Comparison of ENCODE assay signal across 8 mouse cellular contexts in genomic region chr6:146634759-146635606, GRCm38 (mm10). TPM values are rescaled to one million over a fixed set of nuclear protein-coding genes. Genes with fewer than 3 reads are reported as not detected.
DNase-seq lines count a peak whose midpoint lies in the region; ATAC-seq and TF ChIP-seq lines count a peak whose summit lies in the region.

No protein-coding gene starts in this region.

- H3K9me3 ChIP-seq in kidney, postnatal 0 days (replicated peaks; ENCODE audit: low read length), result no peaks in the 10 kb centered on the region
- H3K9me3 ChIP-seq in intestine, postnatal 0 days (ENCODE audit: control insufficient read depth), result no peaks in the 10 kb centered on the region

- no peak overlapping the region for H3K4me2 ChIP-seq in kidney, postnatal 0 days (ENCODE audit: low read length)
- H3K4me2 ChIP-seq in intestine, postnatal 0 days (replicated peaks; ENCODE audit: low read depth), result peak overlapping the region; percentile 82

- H3K9ac ChIP-seq in kidney, postnatal 0 days (ENCODE audit: low read depth, low read length), result no peak overlapping the region
- peak overlapping the region; percentile 84; the same call in 1 of the 2 replicates for H3K9ac ChIP-seq in intestine, postnatal 0 days (ENCODE audit: low read depth, low read length)

- DNase-seq in kidney, postnatal 0 days (ENCODE audit: low spot score), result no peak
- no peak for DNase-seq in kidney, postnatal 10 days
- peak; percentile 15 for DNase-seq in brain, embryonic 14.5 days (ENCODE audit: low read depth)
- DNase-seq in retina, embryonic 14.5 days (ENCODE audit: low spot score), result peak; percentile 26
- no peak for DNase-seq in adrenal gland, adult 2 months
- no peak for DNase-seq in left cerebral cortex, adult 11 months (ENCODE audit: low spot score)
- no peak for DNase-seq in left cerebral cortex, postnatal 36 days (ENCODE audit: low spot score in 2 of 2)

- no peak for TF ChIP-seq POLR2A in brain, embryonic 14.5 days (IDR thresholded peaks at IDR 0.05; ENCODE audit: borderline replicate concordance, extremely low read depth, insufficient read depth, insufficient read length, poor library complexity, severe bottlenecking)

- intact Hi-C loops in left cerebral cortex, postnatal 36 days (cut with DNase I), result loop anchor here (5.0 kb wide), 1 partner anchor 53 kb away; no protein-coding TSS in a partner anchor

- 67% methylated on average over 4 of the region's 4 CpGs for WGBS in kidney, postnatal 0 days
- 62% methylated on average over 4 of the region's 4 CpGs for WGBS in intestine, postnatal 0 days

- no peaks in the 10 kb centered on the region for H3K36me3 ChIP-seq in kidney, postnatal 0 days (ENCODE audit: insufficient read depth, low read length)
- H3K36me3 ChIP-seq in intestine, postnatal 0 days (ENCODE audit: control insufficient read depth, insufficient read depth), result no peaks in the 10 kb centered on the region

- H3K4me1 ChIP-seq in kidney, postnatal 0 days (replicated peaks; ENCODE audit: insufficient read depth, low read length), result peaks cover 5% of the 10 kb centered on the region; the same call in 1 of the 2 replicates
- peaks cover 3% of the 10 kb centered on the region for H3K4me1 ChIP-seq in intestine, postnatal 0 days (replicated peaks; ENCODE audit: control insufficient read depth, insufficient read depth, low read length)

- no peak for TF ChIP-seq CTCF in kidney, postnatal 0 days (IDR thresholded peaks at IDR 0.05; ENCODE audit: low read depth)
- TF ChIP-seq CTCF in brain, embryonic 14.5 days (IDR thresholded peaks at IDR 0.05; ENCODE audit: borderline replicate concordance, extremely low read depth, insufficient read depth, insufficient read length), result no peak
- no peak for TF ChIP-seq CTCF in intestine, postnatal 0 days (IDR thresholded peaks at IDR 0.05; ENCODE audit: low read depth)

- ATAC-seq in kidney, postnatal 0 days (replicated peaks; ENCODE audit: low FRiP score, low read depth), result no peak
- no peak for ATAC-seq in intestine, postnatal 0 days

- no peaks in the 10 kb centered on the region for H3K27me3 ChIP-seq in kidney, postnatal 0 days (ENCODE audit: insufficient read depth, low read length)
- no peaks in the 10 kb centered on the region for H3K27me3 ChIP-seq in intestine, postnatal 0 days (replicated peaks; ENCODE audit: control insufficient read depth, insufficient read depth, low read length)

- H3K4me3 ChIP-seq in kidney, postnatal 0 days (replicated peaks; ENCODE audit: low read depth, low read length), result peak overlapping the region; percentile 82
- H3K4me3 ChIP-seq in intestine, postnatal 0 days (ENCODE audit: low read depth, low read length), result peak overlapping the region; percentile 91

- H3K27ac ChIP-seq in kidney, postnatal 0 days, result no peak overlapping the region
- H3K27ac ChIP-seq in intestine, postnatal 0 days (ENCODE audit: low read depth, low read length), result peak overlapping the region; percentile 84; the same call in 1 of the 2 replicates

RNA-seq across cellular contexts. Expression of gene Med21, which starts 7.4 kb away (rescaled TPM):
- polyA plus RNA-seq in kidney, postnatal 0 days (2015; fragmentation: Nextera tagmentation; extraction: Ambion mirVana), result 144 and 153 TPM in 2 replicates
- polyA plus RNA-seq in brain, embryonic 14.5 days (2012; rRNA removed), result 67.4 and 83.5 TPM in 2 replicates
- 87.5 and 87.6 TPM in 2 replicates for polyA plus RNA-seq in intestine, postnatal 0 days (2015; fragmentation: Nextera tagmentation; extraction: Ambion mirVana)
- total RNA-seq in adrenal gland, adult 2 months (2021), result 10 to 100 TPM; 67.5 to 78.9 TPM
- 10.8 and 20.8 TPM in 2 replicates for polyA plus RNA-seq in adrenal gland, adult 2 months (2012; rRNA removed)
- total RNA-seq in left cerebral cortex, postnatal 36 days (2021), result 10 to 100 TPM; 39.1 to 43.6 TPM

RNA-seq across cellular contexts. Expression of gene Tm7sf3, which starts 7.6 kb away (rescaled TPM):
- polyA plus RNA-seq in kidney, postnatal 0 days (2015; fragmentation: Nextera tagmentation; extraction: Ambion mirVana), result 37.8 and 38.3 TPM in 2 replicates
- 14.5 and 16.7 TPM in 2 replicates for polyA plus RNA-seq in brain, embryonic 14.5 days (2012; rRNA removed)
- polyA plus RNA-seq in intestine, postnatal 0 days (2015; fragmentation: Nextera tagmentation; extraction: Ambion mirVana), result 58.7 and 61.9 TPM in 2 replicates
- total RNA-seq in adrenal gland, adult 2 months (2021), result 10 to 100 TPM; 31.7 to 51.5 TPM
- polyA plus RNA-seq in adrenal gland, adult 2 months (2012; rRNA removed), result 17.0 and 22.5 TPM in 2 replicates
- total RNA-seq in left cerebral cortex, postnatal 36 days (2021), result 10 to 100 TPM; 27.2 to 31.5 TPM

RNA-seq across cellular contexts. Expression of gene Ints13, which starts 57.3 kb away (rescaled TPM):
- 49.4 and 53.7 TPM in 2 replicates for polyA plus RNA-seq in kidney, postnatal 0 days (2015; fragmentation: Nextera tagmentation; extraction: Ambion mirVana)
- 53.3 and 55.3 TPM in 2 replicates for polyA plus RNA-seq in brain, embryonic 14.5 days (2012; rRNA removed)
- 15.7 and 16.1 TPM in 2 replicates for polyA plus RNA-seq in intestine, postnatal 0 days (2015; fragmentation: Nextera tagmentation; extraction: Ambion mirVana)
- 10 to 100 TPM; 31.3 to 34.3 TPM for total RNA-seq in adrenal gland, adult 2 months (2021)
- polyA plus RNA-seq in adrenal gland, adult 2 months (2012; rRNA removed), result 8.5 and 8.9 TPM in 2 replicates
- total RNA-seq in left cerebral cortex, postnatal 36 days (2021), result 10 to 100 TPM; 26.8 to 43.6 TPM

RNA-seq across cellular contexts. Expression of gene Fgfr1op2, which starts 58.0 kb away (rescaled TPM):
- 91.1 and 95.4 TPM in 2 replicates for polyA plus RNA-seq in kidney, postnatal 0 days (2015; fragmentation: Nextera tagmentation; extraction: Ambion mirVana)
- 33.0 and 33.9 TPM in 2 replicates for polyA plus RNA-seq in brain, embryonic 14.5 days (2012; rRNA removed)
- 75.1 and 78.8 TPM in 2 replicates for polyA plus RNA-seq in intestine, postnatal 0 days (2015; fragmentation: Nextera tagmentation; extraction: Ambion mirVana)
- total RNA-seq in adrenal gland, adult 2 months (2021), result 100 to 1,000 TPM; 108 to 137 TPM
- 172 and 185 TPM in 2 replicates for polyA plus RNA-seq in adrenal gland, adult 2 months (2012; rRNA removed)
- total RNA-seq in left cerebral cortex, postnatal 36 days (2021), result 100 to 1,000 TPM in 1 of 2 experiments, 10 to 100 TPM in 1; 98.7 to 113 TPM

Comparison
In these comparisons a context has a peak if more than half of its experiments do, and no peak if none do; other contexts are left out.
1. DNase-seq: peak in brain, embryonic 14.5 days (single experiment) and retina, embryonic 14.5 days (single experiment); none in kidney, postnatal 0 days (single experiment), kidney, postnatal 10 days (single experiment), adrenal gland, adult 2 months (single experiment), left cerebral cortex, adult 11 months (single experiment) and left cerebral cortex, postnatal 36 days (0 of 2).